Mouse (Mus musculus): Measurements from ENCODE around the gene Acad9. TPM values are rescaled to one million over a fixed set of nuclear protein-coding genes. Genes with fewer than 3 reads are reported as not detected.
"Not testable (repeated sequence)": the region's sequence is repeated elsewhere in the genome, so short reads cannot be mapped to it uniquely, and the experiment has no call there.

The Acad9 gene
- polyA plus RNA-seq, 1 experiment from 2014 or later, result 85.2 TPM

DNA sequence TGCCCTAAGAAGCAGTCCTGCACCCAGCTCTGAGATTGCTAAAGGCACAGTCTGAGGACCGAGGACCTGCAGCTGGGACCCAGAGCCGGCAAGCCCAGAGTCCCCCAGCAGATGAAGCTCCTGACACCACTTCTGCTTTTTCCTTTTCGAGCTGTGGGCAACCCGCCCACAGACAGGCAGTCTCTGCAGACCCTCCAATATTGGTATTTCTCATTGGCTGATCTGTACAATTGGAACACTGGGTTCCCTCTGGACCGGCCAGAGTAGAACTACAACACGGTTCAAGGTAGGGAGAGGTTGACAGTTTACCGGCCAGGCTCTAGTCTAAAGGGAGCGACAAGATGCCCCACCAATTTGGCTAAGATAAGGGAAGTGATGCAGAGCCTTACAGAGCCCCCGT is 60.4 kb downstream of the Acad9 start:
- ATAC-seq (ENCODE audit: low read depth); H3K4me1 ChIP-seq (ENCODE audit: control insufficient read depth, insufficient read depth, low read length); H3K36me3 ChIP-seq (ENCODE audit: control insufficient read depth, insufficient read depth, low read length); H3K4me2 ChIP-seq (ENCODE audit: low read depth, low read length); H3K9me3 ChIP-seq (ENCODE audit: control insufficient read depth, low read length); H3K4me3 ChIP-seq (ENCODE audit: low read depth, low read length); H3K9ac ChIP-seq (ENCODE audit: low read depth, low read length); H3K27ac ChIP-seq (replicated peaks; ENCODE audit: low read depth, low read length); H3K27me3 ChIP-seq (replicated peaks; ENCODE audit: control insufficient read depth, insufficient read depth, low read length); DNase-seq (ENCODE audit: low spot score): not testable (repeated sequence)
- WGBS, result 91% methylated on average over 9 of the region's 9 CpGs

DNA sequence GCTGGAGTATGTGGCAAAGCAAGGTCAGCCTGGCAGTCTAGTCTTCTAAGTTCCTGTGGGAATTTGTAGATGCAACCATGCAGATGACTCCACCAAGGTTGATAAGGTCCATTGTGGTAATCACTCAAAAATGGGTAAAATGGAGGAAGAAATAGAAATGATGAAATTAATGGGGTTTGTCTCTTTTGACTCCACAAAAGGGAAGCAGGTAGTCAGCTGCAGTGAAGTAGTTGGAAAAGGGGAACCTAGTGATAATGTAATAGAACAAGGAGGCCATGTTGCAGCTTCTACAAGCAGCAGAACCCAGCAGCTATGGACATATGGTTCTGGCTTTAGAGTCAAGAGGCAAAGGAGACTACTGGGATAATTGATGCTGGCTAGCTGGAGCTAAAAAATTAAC is 70.4 kb downstream of the Acad9 start:
- DNase-seq (ENCODE audit: low spot score) (no peak), ATAC-seq (ENCODE audit: low read depth) (no peak)
- no peaks in the 10 kb centered on the region for H3K36me3 ChIP-seq (ENCODE audit: control insufficient read depth, insufficient read depth, low read length)
- H3K4me1 ChIP-seq (ENCODE audit: control insufficient read depth, insufficient read depth, low read length), result no peaks in the 10 kb centered on the region
- H3K4me2 ChIP-seq (ENCODE audit: low read depth, low read length), result no peak overlapping the region
- no peaks in the 10 kb centered on the region for H3K9me3 ChIP-seq (ENCODE audit: control insufficient read depth, low read length)
- H3K4me3 ChIP-seq (ENCODE audit: low read depth, low read length), result no peak overlapping the region
- no peak overlapping the region for H3K27ac ChIP-seq (replicated peaks; ENCODE audit: low read depth, low read length)
- no peak overlapping the region for H3K9ac ChIP-seq (ENCODE audit: low read depth, low read length)
- H3K27me3 ChIP-seq (replicated peaks; ENCODE audit: control insufficient read depth, insufficient read depth, low read length), result no peaks in the 10 kb centered on the region

DNA sequence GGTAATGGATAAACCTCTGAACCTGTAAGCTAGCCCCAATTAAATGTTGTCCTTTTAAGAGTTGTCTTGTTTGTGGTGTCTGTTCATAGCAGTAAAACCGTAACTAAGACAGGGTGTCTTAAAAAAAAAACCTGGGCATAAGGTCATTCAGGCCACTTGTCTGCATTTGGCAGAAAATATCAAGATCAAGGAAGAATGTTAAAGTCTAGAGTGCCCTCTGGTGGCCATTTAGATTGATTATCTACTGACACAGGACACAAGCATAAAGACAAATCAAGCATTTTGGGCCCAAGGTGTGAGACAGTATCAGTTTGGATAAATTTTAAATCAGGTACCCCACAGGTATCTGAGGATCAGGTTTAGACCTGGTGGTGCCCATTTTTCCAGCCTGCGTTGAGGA is 71.8 kb downstream of the Acad9 start:
- 37% methylated on average over 2 of the region's 2 CpGs for WGBS

DNA sequence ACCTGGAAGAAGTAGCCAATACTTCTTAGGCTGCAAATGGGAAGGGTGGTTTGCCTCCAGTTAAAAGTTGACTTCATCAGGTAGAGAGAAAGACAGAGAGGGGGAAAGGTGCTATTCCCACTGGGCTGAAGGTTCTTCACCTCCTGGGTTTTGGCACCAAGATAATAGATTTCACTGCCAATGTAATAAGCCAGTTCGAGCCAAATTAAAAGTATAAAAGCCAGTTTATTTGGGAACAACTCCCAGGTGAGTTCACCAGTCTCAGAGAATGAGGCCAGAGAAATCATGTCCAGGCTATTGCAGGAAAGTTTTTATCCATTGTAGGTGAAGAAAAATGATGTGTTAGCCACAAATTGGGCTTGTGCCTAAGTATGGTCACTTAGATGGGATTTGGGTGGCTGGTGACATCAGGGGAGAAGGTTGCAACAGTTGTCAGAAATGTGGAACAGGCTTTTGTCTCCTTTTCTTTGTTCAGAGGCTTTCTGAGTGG is 72.4 kb downstream of the Acad9 start:
- Histone ChIP-seq H3K27me3 (replicated peaks; ENCODE audit: control insufficient read depth, insufficient read depth, low read length) (no peaks in the 10 kb centered on the region), H3K9me3 (ENCODE audit: control insufficient read depth, low read length) (no peaks in the 10 kb centered on the region), H3K4me1 (ENCODE audit: control insufficient read depth, insufficient read depth, low read length) (no peaks in the 10 kb centered on the region), H3K4me3 (ENCODE audit: low read depth, low read length) (no peak overlapping the region), H3K4me2 (ENCODE audit: low read depth, low read length) (no peak overlapping the region), H3K36me3 (ENCODE audit: control insufficient read depth, insufficient read depth, low read length) (no peaks in the 10 kb centered on the region), H3K9ac (ENCODE audit: low read depth, low read length) (no peak overlapping the region), H3K27ac (replicated peaks; ENCODE audit: low read depth, low read length) (no peak overlapping the region)
- no peak for ATAC-seq (ENCODE audit: low read depth)
- 78% methylated on average over 1 of the region's 1 CpGs for WGBS
- DNase-seq (ENCODE audit: low spot score), result no peak

More for the DNA sequence above, 71.8 kb downstream of the Acad9 start:
- Histone ChIP-seq H3K9ac (ENCODE audit: low read depth, low read length) (no peak overlapping the region), H3K4me1 (ENCODE audit: control insufficient read depth, insufficient read depth, low read length) (no peaks in the 10 kb centered on the region), H3K36me3 (ENCODE audit: control insufficient read depth, insufficient read depth, low read length) (no peaks in the 10 kb centered on the region), H3K9me3 (ENCODE audit: control insufficient read depth, low read length) (no peaks in the 10 kb centered on the region), H3K4me2 (ENCODE audit: low read depth, low read length) (no peak overlapping the region), H3K27ac (replicated peaks; ENCODE audit: low read depth, low read length) (no peak overlapping the region), H3K4me3 (ENCODE audit: low read depth, low read length) (no peak overlapping the region), H3K27me3 (replicated peaks; ENCODE audit: control insufficient read depth, insufficient read depth, low read length) (no peaks in the 10 kb centered on the region)
- DNase-seq (ENCODE audit: low spot score) (peak; percentile 47), ATAC-seq (ENCODE audit: low read depth) (no peak)

DNA sequence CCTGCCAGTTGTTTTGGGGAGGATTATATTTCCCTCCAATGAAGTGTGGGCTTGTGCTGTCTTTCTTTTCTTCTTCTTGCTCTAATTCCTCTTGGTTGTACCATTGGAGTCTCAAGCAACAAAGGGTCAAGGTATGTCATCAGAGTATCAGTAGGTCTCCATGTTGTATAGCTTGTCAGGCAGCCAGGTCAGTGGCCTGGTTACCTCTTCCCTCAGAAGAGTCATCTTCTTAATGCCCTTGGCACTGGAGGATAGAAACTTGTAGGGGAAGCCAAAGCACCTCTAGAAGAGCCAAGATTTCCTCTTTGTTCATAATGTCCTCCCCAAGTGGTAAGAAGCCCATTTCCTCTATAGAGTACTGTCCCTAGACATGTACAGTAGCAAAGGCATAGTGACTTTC is 73.2 kb downstream of the Acad9 start:
- Histone ChIP-seq H3K36me3 (ENCODE audit: control insufficient read depth, insufficient read depth, low read length) (no peaks in the 10 kb centered on the region), H3K9me3 (ENCODE audit: control insufficient read depth, low read length) (no peaks in the 10 kb centered on the region), H3K4me2 (ENCODE audit: low read depth, low read length) (no peak overlapping the region), H3K27me3 (replicated peaks; ENCODE audit: control insufficient read depth, insufficient read depth, low read length) (no peaks in the 10 kb centered on the region), H3K27ac (replicated peaks; ENCODE audit: low read depth, low read length) (no peak overlapping the region), H3K9ac (ENCODE audit: low read depth, low read length) (no peak overlapping the region), H3K4me3 (ENCODE audit: low read depth, low read length) (no peak overlapping the region), H3K4me1 (ENCODE audit: control insufficient read depth, insufficient read depth, low read length) (no peaks in the 10 kb centered on the region)
- no peak for ATAC-seq (ENCODE audit: low read depth)
- no peak for DNase-seq (ENCODE audit: low spot score)

Other genes with a start within 250 kb of the Acad9 start
- gene Dcun1d1, start 128.5 kb upstream of the Acad9 start, polyA plus RNA-seq (2014; fragmentation: Nextera tagmentation; extraction: Ambion mirVana), result 84.4 and 89.6 TPM in 2 replicates
- gene Mccc1, start 65.3 kb upstream of the Acad9 start, polyA plus RNA-seq (2014; fragmentation: Nextera tagmentation; extraction: Ambion mirVana), result 25.0 and 25.3 TPM in 2 replicates
- not detected in 2 replicates for gene Ccdc144b, start 12.4 kb upstream of the Acad9 start, polyA plus RNA-seq (2014; fragmentation: Nextera tagmentation; extraction: Ambion mirVana)
- 7.1 and 8.4 TPM in 2 replicates for gene D3Ertd254e, start 85.0 kb downstream of the Acad9 start, polyA plus RNA-seq (2014; fragmentation: Nextera tagmentation; extraction: Ambion mirVana)
- gene Qrfpr, start 156.3 kb downstream of the Acad9 start, polyA plus RNA-seq (2014; fragmentation: Nextera tagmentation; extraction: Ambion mirVana), result 0.35 and 0.72 TPM in 2 replicates